Mouse (Mus musculus) kidney, adult 10 weeks (tissue): ENCODE results near the gene Rhof. TPM values are rescaled to one million over a fixed set of nuclear protein-coding genes. Genes with fewer than 3 reads are reported as not detected.

ENCODE experiments used
- polyA plus RNA-seq: library from polyadenylated mRNA; stranded (reverse); fragments of 350-450 nt; fragmentation: Illumina TruSeq; extraction: RNeasy Lipid Tissue Mini Kit (QIAGEN cat#74804); gene quantifications from one replicate; pipeline ENCODE4 v1.2.3, GENCODE M21; 2014; ENCODE audit warnings: low read depth, low replicate concordance

Gene Rhof
- polyA plus RNA-seq, result not detected

GRCm38 (mm10) chr5:123132308-123133071 is at the start of gene Rhof:
Gene Rhof, minus strand, starts transcription at chr5:123132692.

GRCm38 (mm10) chr5:123169284-123169683 is 36.8 kb upstream of the Rhof start, which contains the start of gene Psmd9:
Gene Psmd9, plus strand, starts transcription at chr5:123169413.

GRCm38 (mm10) chr5:123142161-123143157 is 10.0 kb upstream of the Rhof start, which contains the start of gene Setd1b:
Gene Setd1b, plus strand, starts transcription at chr5:123142193.

GRCm38 (mm10) chr5:123068115-123068514 is 64.4 kb downstream of the Rhof start, which contains the start of gene Tmem120b:
Gene Tmem120b, plus strand, starts transcription at chr5:123068415.

Other genes with a start within 250 kb of the Rhof start
- 15.8 TPM for gene Kdm2b, start 142.9 kb downstream of the Rhof start, polyA plus RNA-seq
- 2.4 TPM for gene Orai1, start 117.6 kb downstream of the Rhof start, polyA plus RNA-seq
- gene Morn3, start 85.7 kb downstream of the Rhof start, polyA plus RNA-seq, result not detected
- 4.0 TPM for gene Tmem120b, start 64.3 kb downstream of the Rhof start, polyA plus RNA-seq
- gene Setd1b, start 9.5 kb upstream of the Rhof start, polyA plus RNA-seq, result 1.6 TPM
- gene Psmd9, start 36.7 kb upstream of the Rhof start, polyA plus RNA-seq, result 7.2 TPM
- gene Hpd, start 50.0 kb upstream of the Rhof start, polyA plus RNA-seq, result 48.6 TPM
- 0.97 TPM for gene Wdr66, start 119.4 kb upstream of the Rhof start, polyA plus RNA-seq
- 13.9 TPM for gene Bcl7a, start 211.1 kb upstream of the Rhof start, polyA plus RNA-seq